Mouse (Mus musculus) right cerebral cortex, postnatal 36 days (tissue): ENCODE measurements around the gene Lrrn2.

Experiments
- DNase-seq, 2 experiments: peaks; one replicate each; pipeline ENCODE4 v3.0.0; 2022; ENCODE audit warnings: low spot score in 2 of 2, mixed read lengths in 1 of 2

Lrrn2 gene

DNA sequence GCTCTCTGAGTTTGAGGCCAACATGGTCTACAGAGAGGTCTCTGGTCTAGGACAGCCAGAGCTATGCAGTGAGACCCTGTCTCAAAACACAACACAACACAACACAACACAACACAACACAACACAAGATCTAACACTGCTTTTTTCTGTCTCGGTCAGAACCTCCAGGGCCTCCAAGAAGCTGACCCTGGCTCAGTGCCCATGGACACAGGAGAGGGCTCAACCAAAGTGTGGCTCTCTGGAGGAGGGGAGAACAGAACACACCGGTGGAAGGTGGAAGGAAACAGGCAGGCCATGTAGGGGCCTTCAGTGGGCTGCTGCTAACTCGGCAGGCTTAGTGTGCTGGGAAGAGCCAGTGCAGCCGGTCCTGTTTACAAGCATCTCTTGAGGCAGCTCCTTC is 5.6 kb downstream of the Lrrn2 start:
- DNase-seq, result no peak

GRCm38 (mm10) chr1:132886626-132887025 is 6.6 kb downstream of the Lrrn2 start:
- DNase-seq, result no peak

GRCm38 (mm10) chr1:132888811-132889210 is 8.7 kb downstream of the Lrrn2 start:
- no peak for DNase-seq

DNA sequence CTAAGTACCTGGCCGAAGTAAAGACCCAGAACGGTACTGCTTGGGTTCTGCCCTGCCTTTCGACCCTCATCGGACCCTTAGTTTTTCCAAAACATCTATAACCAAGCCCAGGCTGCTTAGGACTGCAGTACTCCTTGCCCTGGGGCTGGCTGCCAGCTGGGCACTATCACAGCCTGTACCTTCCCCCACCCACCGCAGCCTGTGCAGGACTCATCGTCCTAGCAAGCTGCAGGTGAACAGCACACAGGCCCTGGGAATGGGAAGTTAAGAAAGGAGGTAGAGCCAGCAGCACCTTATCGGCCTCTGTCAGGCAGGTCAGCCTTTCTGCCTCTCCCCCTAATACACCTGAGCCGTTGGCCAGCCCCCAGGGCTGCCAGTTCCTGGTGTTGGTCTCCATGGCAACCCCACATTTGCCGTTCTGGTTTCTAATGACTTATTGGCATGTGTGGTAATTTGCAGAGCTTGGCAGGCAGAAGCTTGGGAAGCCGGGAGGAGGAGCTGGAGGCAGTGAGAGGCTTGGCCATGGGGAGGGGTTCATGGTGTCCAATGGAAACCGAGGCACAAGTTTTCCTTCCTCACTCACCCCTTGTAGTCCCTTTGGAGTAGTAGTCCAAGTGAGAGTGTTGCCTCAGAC is 10.2 kb downstream of the Lrrn2 start:
- no peak for DNase-seq

- DNase-seq, result peak in 1 of 2 experiments; percentile 71
These were observed 12.0 kb downstream of the Lrrn2 start for GRCm38 (mm10) chr1:132892065-132892464.

GRCm38 (mm10) chr1:132893311-132894077 is 13.4 kb downstream of the Lrrn2 start:
- peak; percentile 70 to 81 for DNase-seq

DNA sequence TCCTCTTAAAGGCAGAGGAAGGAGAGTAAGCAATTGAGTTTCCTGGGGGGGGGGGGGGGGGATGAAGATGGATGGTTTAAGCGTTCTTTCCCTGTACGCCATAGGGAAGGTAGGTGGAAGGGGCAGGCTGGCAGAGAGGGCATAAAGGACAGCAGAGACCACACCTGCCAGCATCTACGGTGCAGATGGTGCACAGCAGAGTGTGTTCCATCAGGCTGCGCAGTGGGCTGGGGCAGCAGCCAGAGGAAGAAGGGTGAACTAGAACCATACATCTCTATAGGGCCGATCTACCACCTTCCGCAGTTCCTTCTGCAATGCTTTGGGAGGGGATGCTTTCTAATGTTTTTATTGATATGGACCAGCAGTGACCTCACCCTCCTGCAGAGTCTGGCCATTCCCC is 19.0 kb downstream of the Lrrn2 start:
- no peak for DNase-seq

DNA sequence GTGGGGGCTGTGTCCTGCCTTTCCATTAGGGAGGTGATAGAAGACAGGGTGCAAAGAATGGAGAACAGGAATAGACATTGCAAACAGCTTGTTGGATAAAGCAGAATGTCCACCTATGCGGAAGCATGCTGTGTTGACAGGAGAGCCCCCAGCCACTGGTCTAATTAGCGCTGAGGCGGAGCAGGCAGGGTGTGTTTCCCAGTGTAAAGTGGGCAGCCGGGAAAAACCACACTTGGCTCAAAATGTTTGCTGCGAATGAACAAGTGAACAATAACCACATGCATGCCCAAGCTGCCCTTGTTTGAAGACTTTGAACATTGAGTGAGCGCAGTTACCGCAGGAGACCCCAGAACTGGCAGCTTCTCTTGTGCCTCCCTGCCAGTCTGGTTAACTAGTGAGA is 19.6 kb downstream of the Lrrn2 start:
- no peak for DNase-seq

DNA sequence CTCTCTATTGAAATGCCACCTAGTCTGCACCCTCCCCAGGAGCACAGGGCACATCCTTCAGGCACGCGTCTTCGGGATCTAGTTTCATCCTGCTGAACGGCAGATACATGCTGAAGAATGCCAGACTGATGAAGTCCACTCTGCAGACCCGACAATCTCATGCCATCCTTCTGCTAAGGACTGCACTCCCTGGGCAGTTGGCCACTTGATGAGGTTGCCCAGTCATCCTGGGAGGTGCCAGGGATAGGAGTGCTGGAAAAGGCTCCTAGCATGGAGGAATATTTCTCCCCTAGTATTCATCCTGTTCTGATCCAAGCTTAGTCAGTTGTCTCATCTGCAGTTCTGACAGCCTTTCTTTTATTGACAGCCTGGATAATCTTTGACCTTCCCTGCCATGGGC is 20.9 kb downstream of the Lrrn2 start:
- DNase-seq, result no peak

DNA sequence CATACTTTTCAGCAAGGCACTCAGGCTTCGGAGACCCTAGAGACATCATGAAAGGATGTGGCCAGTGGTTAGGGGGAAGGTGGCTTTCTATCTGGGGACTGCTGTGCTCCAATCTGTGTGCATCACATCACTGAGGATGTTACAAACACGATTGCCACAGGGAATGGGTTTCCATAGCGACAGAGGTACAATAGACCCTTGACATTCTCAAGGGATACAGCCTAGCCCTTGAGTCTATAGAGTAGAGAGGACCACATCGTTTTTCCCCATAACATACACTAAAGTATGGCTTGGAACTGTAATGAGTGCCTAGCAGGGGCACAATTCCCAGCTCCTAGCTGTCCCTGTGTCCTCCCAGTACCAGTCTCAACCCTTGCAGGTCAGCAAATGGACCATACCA is 23.4 kb downstream of the Lrrn2 start:
- DNase-seq, result no peak

GRCm38 (mm10) chr1:132909090-132909489 is 29.0 kb downstream of the Lrrn2 start:
- DNase-seq, result no peak

DNA sequence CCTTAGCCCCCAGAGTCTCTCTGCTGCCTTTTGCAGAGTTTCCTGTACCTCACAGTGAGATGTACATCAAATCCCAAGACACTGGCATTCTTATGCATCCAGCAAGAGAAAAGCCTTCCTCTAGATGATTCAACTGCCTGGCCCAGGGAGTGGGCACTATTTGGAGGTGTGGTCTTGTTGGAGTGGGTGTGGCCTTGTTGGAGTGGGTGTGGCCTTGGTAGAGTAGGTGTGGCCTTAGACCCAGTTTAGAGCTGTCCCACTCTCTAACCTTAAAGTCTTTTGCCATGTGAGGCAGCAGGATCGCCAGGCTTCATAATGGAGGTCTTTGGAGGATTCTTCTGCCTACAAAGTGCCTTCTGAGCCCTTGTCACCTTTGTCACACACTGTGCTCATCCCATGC is 29.9 kb downstream of the Lrrn2 start:
- no peak for DNase-seq

DNA sequence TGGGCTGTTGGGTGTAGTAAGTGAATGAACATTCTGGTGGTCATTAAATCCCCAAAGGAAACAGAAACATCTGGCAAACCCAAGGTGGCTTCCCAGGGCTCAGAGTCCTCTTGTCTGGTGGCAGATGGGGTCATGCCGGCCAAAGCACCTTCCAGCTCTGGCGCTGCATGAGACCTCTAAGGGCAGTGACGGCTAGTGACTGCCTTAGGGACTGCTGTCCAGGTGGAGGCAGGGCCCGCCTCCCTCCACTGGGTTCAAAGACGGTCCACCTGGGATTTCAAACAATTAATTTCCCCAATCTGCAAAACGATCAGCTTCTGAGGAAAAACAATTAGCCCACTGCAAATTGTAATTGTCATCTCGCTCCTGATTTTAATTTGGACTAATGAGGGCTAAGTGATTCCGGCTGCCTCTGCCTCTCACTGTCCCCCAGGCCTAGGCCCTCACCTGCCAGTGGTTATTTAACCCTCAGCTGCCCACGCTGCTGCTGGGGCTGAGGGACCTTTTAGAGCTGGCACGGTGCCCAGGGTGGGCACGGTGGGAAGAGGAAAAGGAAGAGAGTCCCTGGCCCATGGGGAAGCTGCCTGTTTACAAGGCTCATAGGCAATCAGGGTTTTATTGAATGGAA is 30.5 kb downstream of the Lrrn2 start:
- DNase-seq, result no peak

- peak; percentile 68 to 87 for DNase-seq
These were observed 35.9 kb downstream of the Lrrn2 start for GRCm38 (mm10) chr1:132915849-132916493.

- no peak for DNase-seq
These were observed 37.5 kb downstream of the Lrrn2 start for GRCm38 (mm10) chr1:132917554-132917953.

DNA sequence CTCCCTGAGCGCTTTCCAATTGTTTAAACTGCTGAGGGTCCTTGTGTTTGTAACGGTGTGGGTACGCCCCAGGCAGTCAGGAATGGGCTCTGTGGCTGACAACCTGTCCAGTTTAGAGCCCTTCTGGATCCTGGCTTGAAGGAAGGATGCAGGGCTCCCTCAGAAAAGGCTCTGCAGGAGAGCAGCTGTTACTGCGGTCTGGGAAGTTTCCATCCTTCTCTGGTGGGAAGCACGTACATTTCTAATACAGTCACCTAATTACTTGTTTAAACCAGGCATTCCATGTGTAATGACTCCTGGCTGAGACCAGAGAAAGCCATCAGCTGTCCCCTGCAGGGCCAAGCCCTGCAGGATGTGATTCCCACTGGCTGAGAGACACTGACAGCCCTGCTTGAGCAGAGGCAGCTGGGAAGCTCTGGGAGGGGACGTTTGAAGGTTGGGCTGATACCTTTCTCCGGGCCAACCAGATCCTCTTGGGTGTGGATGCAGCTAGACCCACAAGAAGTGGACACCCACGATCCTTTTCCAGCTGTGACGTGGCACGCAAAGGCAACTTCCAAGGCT is 38.1 kb downstream of the Lrrn2 start:
- DNase-seq, result no peak

DNA sequence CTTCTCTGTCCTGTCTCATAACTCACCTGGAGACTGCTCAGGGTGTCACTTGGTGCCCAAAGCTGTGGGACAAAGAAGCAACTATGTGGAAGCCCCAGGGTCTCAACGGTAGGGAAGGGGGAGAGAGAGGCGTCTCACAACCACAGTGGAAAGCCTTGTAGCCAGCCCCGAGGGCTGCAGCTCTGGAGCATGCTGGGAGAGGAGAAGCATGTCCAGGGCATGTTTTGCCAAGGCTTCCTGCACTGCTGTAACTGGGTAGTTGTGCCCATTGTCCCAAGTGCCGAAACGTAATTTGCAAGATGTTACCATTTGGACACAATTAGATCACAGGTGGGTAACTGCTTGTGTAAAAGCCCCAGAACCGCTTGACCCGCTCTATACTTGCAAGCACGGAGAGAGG is 39.2 kb downstream of the Lrrn2 start:
- DNase-seq, result no peak

GRCm38 (mm10) chr1:132921071-132921470 is 41.0 kb downstream of the Lrrn2 start:
- DNase-seq, result no peak

DNA sequence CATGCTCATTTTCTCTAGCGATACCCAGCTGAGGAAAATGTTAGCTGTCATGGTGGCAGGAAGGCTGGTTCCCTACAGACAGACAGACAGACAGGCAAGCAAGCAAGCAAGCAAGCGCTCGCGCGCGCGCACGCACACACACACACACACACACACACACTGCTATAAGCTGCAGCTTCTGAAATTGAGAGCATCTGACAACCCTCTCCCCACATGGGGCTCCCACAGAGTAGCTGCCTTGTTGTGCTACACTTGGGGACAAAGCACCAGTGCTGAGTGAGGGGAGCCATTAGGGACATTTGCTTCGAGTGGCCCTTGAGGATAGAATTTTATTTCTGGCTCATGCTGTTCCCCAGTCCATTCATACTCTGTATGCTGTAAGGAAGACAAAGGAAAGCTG is 42.2 kb downstream of the Lrrn2 start:
- DNase-seq, result no peak

- no peak for DNase-seq
These were observed 45.2 kb downstream of the Lrrn2 start for GRCm38 (mm10) chr1:132925270-132925669.

GRCm38 (mm10) chr1:132928032-132928906 is 48.2 kb downstream of the Lrrn2 start:
- DNase-seq, result no peak
